In genomic region chr12:80681340-80681739, GRCm38 (mm10) we compare ENCODE assay signal across 8 mouse cellular contexts. TPM values are rescaled to one million over a fixed set of nuclear protein-coding genes. Genes with fewer than 3 reads are reported as not detected.
A peak's percentile ranks its signal among the peaks of the same experiment; 100 is the strongest.
DNase-seq lines count a peak whose midpoint lies in the region; ATAC-seq lines count a peak whose summit lies in the region.

No protein-coding gene starts in this region.

- intact Hi-C loops in left cerebral cortex, postnatal 25 days (cut with DNase I): loop anchor here (2.0 to 5.0 kb wide), 2 partner anchors 41 to 183 kb away; no protein-coding TSS in a partner anchor
- intact Hi-C loops in left cerebral cortex, postnatal 10 days (cut with DNase I): no loop called here
- intact Hi-C loops in gastrocnemius, postnatal 36 days (cut with DNase I): no loop called here

- ATAC-seq in megakaryocyte, adult 5-6 weeks (ENCODE audit: poor library complexity, severe bottlenecking): 0 out of 2 replicates have a peak, but pooled peaks have one; percentile 51

- DNase-seq in cerebellum, adult 18-20 months: peak; percentile 48 to 49
- DNase-seq in cerebellum, adult 11-12 months: no peak
- DNase-seq in left cerebral cortex, postnatal 25 days (ENCODE audit: low spot score in 2 of 2): peak; percentile 42 to 49
- DNase-seq in left cerebral cortex, postnatal 10 days (ENCODE audit: extremely low spot score in 1 of 2, low spot score in 2 of 2): no peak
- DNase-seq in adipocyte (ENCODE audit: low spot score): peak; percentile 59
- peak; percentile 31 for DNase-seq in kidney, adult 9 months
- DNase-seq in gastrocnemius, postnatal 36 days: no peak

RNA-seq across cellular contexts. Expression of gene Plekhd1, which starts 11.1 kb away (rescaled TPM):
- 1 to 10 TPM; 1.6 to 1.8 TPM for total RNA-seq in left cerebral cortex, postnatal 25 days (2021)
- total RNA-seq in left cerebral cortex, postnatal 10 days (2021): 1 to 10 TPM; 1.9 to 2.1 TPM
- total RNA-seq in megakaryocyte, adult 5-6 weeks (2015): not detected in 2 replicates
- not detected in 2 replicates for total RNA-seq in megakaryocyte, adult 5-6 weeks (2017)
- total RNA-seq in gastrocnemius, postnatal 36 days (2021): not detected

RNA-seq across cellular contexts. Expression of gene Erh, which starts 37.2 kb away (rescaled TPM):
- 10 to 100 TPM; 33.6 to 41.2 TPM for total RNA-seq in left cerebral cortex, postnatal 25 days (2021)
- 10 to 100 TPM; 63.8 to 67.9 TPM for total RNA-seq in left cerebral cortex, postnatal 10 days (2021)
- total RNA-seq in megakaryocyte, adult 5-6 weeks (2015): 33.8 and 57.1 TPM in 2 replicates
- total RNA-seq in megakaryocyte, adult 5-6 weeks (2017): 25.1 and 30.3 TPM in 2 replicates
- 10 to 100 TPM; 10.7 to 19.9 TPM for total RNA-seq in gastrocnemius, postnatal 36 days (2021)

RNA-seq across cellular contexts. Expression of gene Slc39a9, which starts 37.7 kb away (rescaled TPM):
- total RNA-seq in left cerebral cortex, postnatal 25 days (2021): 10 to 100 TPM; 40.5 to 43.4 TPM
- 10 to 100 TPM; 42.0 to 42.2 TPM for total RNA-seq in left cerebral cortex, postnatal 10 days (2021)
- 24.3 and 24.5 TPM in 2 replicates for total RNA-seq in megakaryocyte, adult 5-6 weeks (2015)
- total RNA-seq in megakaryocyte, adult 5-6 weeks (2017): 12.3 and 14.5 TPM in 2 replicates
- 1 to 10 TPM; 7.0 to 7.8 TPM for total RNA-seq in gastrocnemius, postnatal 36 days (2021)

Comparison
In these comparisons a context has a peak if more than half of its experiments do, and no peak if none do; other contexts are left out.
1. DNase-seq: peak in cerebellum, adult 18-20 months (2 of 2), left cerebral cortex, postnatal 25 days (2 of 2), adipocyte (single experiment) and kidney, adult 9 months (single experiment); none in cerebellum, adult 11-12 months (single experiment), left cerebral cortex, postnatal 10 days (0 of 2) and gastrocnemius, postnatal 36 days (0 of 2).